Mouse (Mus musculus) embryonic stem cell, embryonic (primary cell): ENCODE results near the gene Nrxn2.

Experiments
- CTCF ChIA-PET, 4 experiments: fragments of 300-600 bp in 2 of 4; fragments of 350-600 bp in 2 of 4; sonication (Branson Sonifier 250); formaldehyde crosslinking; loops; one replicate each; lab custom pipeline; 2022; ENCODE audit warnings: inconsistent platforms in 2 of 4; lab: Charles Lee
- POLR2A ChIA-PET, 4 experiments: fragments of 300-600 bp in 2 of 4; fragments of 350-600 bp in 2 of 4; sonication (Branson Sonifier 250); formaldehyde crosslinking; loops; one replicate each; lab custom pipeline; 2022; ENCODE audit warnings: antibody characterized with exemption in 4 of 4, inconsistent platforms in 1 of 4; lab: Charles Lee

Nrxn2 gene

GRCm38 (mm10) chr19:6549566-6549965, 131.0 kb downstream of the Nrxn2 start:
- ChIA-PET POLR2A (interaction anchor here in 2 of 4 experiments (1.1 to 3.2 kb wide), 11 partner anchors 12 to 186 kb away, joined by 3 to 13 read pairs (median 4); partner anchors contain the start of gene Sf1 (in 1 of the 2)), CTCF (interaction anchor here (0.6 to 2.7 kb wide), 11 partner anchors 27 to 61 kb away, joined by 3 to 7 read pairs (median 3); no protein-coding TSS in a partner anchor)

GRCm38 (mm10) chr19:6551215-6551614, 132.7 kb downstream of the Nrxn2 start:
- CTCF ChIA-PET: interaction anchor here in 3 of 4 experiments (0.5 to 2.7 kb wide), 23 partner anchors 11 to 1998 kb away, joined by 3 to 28 read pairs (median 5); partner anchors contain the start of genes Ehd1 (in 1 of the 3) and Sf1 (in 1 of the 3)
- POLR2A ChIA-PET: interaction anchor here in 2 of 4 experiments (0.6 to 1.2 kb wide), 3 partner anchors 12 to 58 kb away, joined by 3 to 5 read pairs (median 3); no protein-coding TSS in a partner anchor

DNA sequence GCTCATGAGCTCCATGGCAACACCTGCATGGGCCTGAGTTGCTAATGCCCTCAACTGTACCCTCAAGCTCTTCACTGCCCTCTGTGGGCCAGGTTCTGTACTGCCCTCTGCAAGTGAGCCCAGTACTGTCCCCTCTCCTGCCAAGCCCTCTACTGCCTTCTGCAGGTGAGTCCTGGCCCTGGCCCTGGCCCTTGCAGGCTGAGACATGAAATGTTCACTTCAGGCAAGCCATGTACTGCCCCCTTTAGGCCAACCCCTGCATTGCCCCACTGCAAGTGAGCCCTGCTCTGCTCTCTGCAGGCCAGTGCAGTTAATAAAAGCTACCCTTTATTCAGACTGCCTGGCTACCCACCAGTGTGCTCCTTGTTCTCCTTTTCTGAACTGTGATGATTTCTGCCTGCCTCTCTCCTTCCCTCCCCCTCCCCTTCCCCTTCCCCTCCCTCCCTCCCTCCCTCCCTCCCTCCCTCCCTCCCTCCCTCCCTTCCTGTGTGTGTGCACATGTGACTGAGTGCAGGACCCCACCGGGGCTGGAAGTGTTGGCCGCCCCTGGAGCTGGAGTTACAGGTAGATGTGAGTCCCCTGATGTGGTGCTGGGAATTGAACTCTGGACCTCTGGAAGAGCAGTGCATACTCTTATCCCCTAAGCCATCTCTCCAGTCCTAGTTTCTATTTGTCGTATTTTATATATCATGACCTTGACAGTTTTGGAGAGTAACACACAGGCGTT, 133.9 kb downstream of the Nrxn2 start:
- ChIA-PET POLR2A (interaction anchor here in 2 of 4 experiments (0.5 to 1.3 kb wide), 9 partner anchors 10 to 61 kb away, joined by 3 to 5 read pairs (median 4); no protein-coding TSS in a partner anchor), CTCF (interaction anchor here (0.5 to 2.7 kb wide), 58 partner anchors 10 to 660 kb away, joined by 3 to 28 read pairs (median 4); partner anchors contain the start of genes Nudt22 (in 1 of the 4) and Trpt1 (in 1 of the 4))

GRCm38 (mm10) chr19:6553174-6553573, 134.6 kb downstream of the Nrxn2 start:
- CTCF ChIA-PET: interaction anchor here in 3 of 4 experiments (0.7 to 2.7 kb wide), 5 partner anchors 10 to 443 kb away, joined by 3 to 28 read pairs (median 10); partner anchors contain the start of genes Nudt22 (in 1 of the 3), Slc22a12 (in 1 of the 3) and Trpt1 (in 1 of the 3)

DNA sequence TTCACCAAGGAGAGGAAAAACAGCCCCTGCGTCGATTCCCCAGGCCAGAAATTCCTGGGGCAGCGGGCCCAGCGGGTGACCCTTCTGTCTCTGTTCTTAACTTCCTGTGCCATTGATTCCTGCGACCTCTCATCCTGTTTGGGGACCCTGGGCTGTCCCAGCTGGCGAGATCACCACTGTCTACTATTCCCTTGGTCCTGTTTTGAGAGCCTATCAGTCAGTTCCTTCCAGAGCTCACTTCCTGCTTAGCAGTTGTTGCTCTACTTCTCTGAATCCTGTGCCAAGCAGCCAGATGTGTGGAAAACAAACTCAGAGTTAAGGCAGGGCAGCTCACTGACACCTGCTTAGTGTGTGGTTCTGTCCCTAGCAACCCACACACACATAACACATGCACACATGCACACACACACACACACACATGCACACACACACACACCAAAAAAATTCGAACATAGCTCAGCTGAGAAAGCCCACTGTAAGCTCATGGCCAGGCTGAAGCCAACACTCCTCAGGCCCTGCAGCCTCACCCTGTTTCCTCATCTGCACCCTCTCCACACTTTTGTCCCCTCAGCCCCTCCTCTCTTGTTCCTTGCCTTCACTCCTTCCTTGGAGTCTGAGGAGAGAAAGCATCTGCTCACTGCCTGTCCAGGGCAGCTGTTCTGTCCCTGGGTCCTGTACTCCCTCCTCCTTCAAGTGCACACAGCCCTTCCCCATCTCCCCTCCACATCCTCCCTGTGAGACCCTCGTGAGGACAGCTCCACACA, 135.5 kb downstream of the Nrxn2 start:
- ChIA-PET CTCF (interaction anchor here in 2 of 4 experiments (0.7 to 1.3 kb wide), 5 partner anchors 11 to 66 kb away, joined by 3 read pairs; partner anchors contain the start of gene Slc22a12 (in 1 of the 2)), POLR2A (interaction anchor here in 2 of 4 experiments (1.0 to 1.2 kb wide), 3 partner anchors 91 to 301 kb away, joined by 3 read pairs; no protein-coding TSS in a partner anchor)

More at GRCm38 (mm10) chr19:6553174-6553573, 134.6 kb downstream of the Nrxn2 start:
- POLR2A ChIA-PET: interaction anchor here in 1 of 4 experiments (1.1 kb wide), 1 partner anchor 92 kb away, joined by 3 read pairs; no protein-coding TSS in a partner anchor

- ChIA-PET CTCF (interaction anchor here in 1 of 4 experiments (0.6 to 0.8 kb wide), 2 partner anchors 70 to 519 kb away, joined by 3 to 8 read pairs; no protein-coding TSS in a partner anchor), POLR2A (interaction anchor here in 1 of 4 experiments (0.5 kb wide), 1 partner anchor 12 kb away, joined by 3 read pairs; no protein-coding TSS in a partner anchor)
Measured at GRCm38 (mm10) chr19:6559576-6559975, 141.0 kb downstream of the Nrxn2 start.

DNA sequence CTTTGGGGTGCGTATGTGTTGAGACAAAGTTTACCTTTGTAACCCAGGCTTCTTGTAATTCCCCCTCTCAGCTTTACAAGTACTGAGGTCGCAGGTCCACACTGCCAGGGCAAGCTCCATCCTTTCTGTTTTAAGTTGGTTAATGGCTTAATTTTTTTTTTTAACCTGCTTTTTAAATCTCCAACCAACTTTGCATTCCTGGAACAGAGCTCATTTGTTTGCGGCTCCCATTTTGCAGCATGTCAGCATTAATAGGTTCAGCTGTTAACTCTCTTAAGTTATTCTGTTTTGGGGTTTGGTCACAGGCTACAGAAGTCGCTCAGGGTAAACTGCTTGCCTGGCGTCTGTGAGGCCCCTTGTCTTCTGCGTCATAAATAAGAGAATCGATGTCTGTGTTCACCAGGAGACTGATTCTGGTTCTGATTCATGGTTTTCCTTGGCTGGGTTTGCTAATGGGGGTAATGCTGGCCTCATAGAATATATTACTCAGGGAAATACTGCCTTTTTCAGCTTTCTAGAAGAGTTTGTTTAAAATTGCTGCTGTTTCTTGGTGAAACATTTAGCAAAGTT, 141.8 kb downstream of the Nrxn2 start:
- POLR2A ChIA-PET: interaction anchor here in 1 of 4 experiments (0.6 to 1.8 kb wide), 2 partner anchors 9 to 807 kb away, joined by 4 to 6 read pairs; no protein-coding TSS in a partner anchor
- CTCF ChIA-PET: interaction anchor here in 1 of 4 experiments (0.8 to 0.9 kb wide), 2 partner anchors 68 to 70 kb away, joined by 3 read pairs; no protein-coding TSS in a partner anchor

- POLR2A ChIA-PET: interaction anchor here in 3 of 4 experiments (0.6 to 1.1 kb wide), 7 partner anchors 10 to 80 kb away, joined by 3 to 6 read pairs (median 3); no protein-coding TSS in a partner anchor
- CTCF ChIA-PET: interaction anchor here in 3 of 4 experiments (0.6 to 2.2 kb wide), 5 partner anchors 12 to 670 kb away, joined by 3 to 16 read pairs (median 3); no protein-coding TSS in a partner anchor
Measured at GRCm38 (mm10) chr19:6565136-6565535, 146.6 kb downstream of the Nrxn2 start.

GRCm38 (mm10) chr19:6566450-6566849, 147.9 kb downstream of the Nrxn2 start:
- ChIA-PET CTCF (interaction anchor here in 2 of 4 experiments (0.6 to 1.2 kb wide), 3 partner anchors 15 to 74 kb away, joined by 3 to 4 read pairs (median 3); no protein-coding TSS in a partner anchor), POLR2A (interaction anchor here in 1 of 4 experiments (0.5 to 0.8 kb wide), 2 partner anchors 32 to 61 kb away, joined by 3 to 5 read pairs; no protein-coding TSS in a partner anchor)

DNA sequence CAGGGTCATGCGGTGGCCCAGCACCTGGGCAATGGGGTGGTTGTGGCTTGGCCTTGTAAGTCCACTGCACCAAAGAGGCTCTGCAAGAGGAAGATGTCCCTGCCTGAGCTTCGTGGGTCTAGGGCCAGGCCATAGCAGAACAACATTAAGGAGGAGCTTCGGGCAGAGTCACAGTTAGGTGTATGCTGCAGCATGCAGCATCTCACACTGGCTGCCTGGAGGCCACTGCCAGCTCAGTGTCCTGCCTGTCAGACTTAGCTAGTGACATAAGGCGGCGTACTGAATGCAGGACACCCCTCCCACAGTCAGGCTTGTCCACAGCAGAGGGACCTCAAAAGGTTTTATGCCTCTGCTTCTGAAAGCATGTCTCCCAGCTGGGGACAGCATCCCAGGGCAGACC, 150.5 kb downstream of the Nrxn2 start:
- POLR2A ChIA-PET: interaction anchor here in 3 of 4 experiments (0.6 to 2.0 kb wide), 19 partner anchors 8 to 301 kb away, joined by 3 to 8 read pairs (median 3); no protein-coding TSS in a partner anchor

DNA sequence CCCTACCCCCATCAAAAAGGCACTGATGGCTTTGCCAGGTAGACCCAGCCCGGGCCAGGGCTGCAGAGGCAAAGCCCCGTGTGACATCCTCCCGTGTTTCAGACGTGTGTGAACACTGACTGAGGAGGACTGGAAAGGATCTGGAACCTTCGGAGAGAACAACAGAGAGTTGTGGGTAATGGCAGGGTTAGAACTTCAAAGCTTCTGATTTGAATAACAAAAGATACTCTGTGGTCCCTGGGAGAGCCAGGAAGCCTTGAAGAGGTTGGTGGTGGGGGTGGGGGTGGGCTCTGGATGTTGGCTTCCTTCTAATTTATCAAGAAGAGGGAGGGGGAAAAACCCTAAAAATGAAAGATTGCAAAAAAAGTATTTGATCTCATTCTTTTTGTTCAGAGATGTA, 151.0 kb downstream of the Nrxn2 start:
- ChIA-PET CTCF (interaction anchor here (0.6 to 1.8 kb wide), 17 partner anchors 12 to 451 kb away, joined by 3 to 8 read pairs (median 3); partner anchors contain the start of gene Men1 (in 1 of the 4)), POLR2A (interaction anchor here in 3 of 4 experiments (0.6 to 2.0 kb wide), 20 partner anchors 9 to 206 kb away, joined by 3 to 8 read pairs (median 3); partner anchors contain the start of gene Sf1 (in 1 of the 3))

More for the DNA sequence above, 150.5 kb downstream of the Nrxn2 start:
- CTCF ChIA-PET: interaction anchor here (0.6 to 1.8 kb wide), 19 partner anchors 8 to 451 kb away, joined by 3 to 8 read pairs (median 3); partner anchors contain the start of gene Men1 (in 1 of the 4)

GRCm38 (mm10) chr19:6571476-6571875, 152.9 kb downstream of the Nrxn2 start:
- CTCF ChIA-PET: interaction anchor here in 1 of 4 experiments (1.2 kb wide), 1 partner anchor 32 kb away, joined by 3 read pairs; no protein-coding TSS in a partner anchor
- POLR2A ChIA-PET: interaction anchor here in 2 of 4 experiments (0.6 to 1.3 kb wide), 2 partner anchors 12 to 60 kb away, joined by 3 read pairs; no protein-coding TSS in a partner anchor

GRCm38 (mm10) chr19:6572001-6572400, 153.5 kb downstream of the Nrxn2 start:
- CTCF ChIA-PET: interaction anchor here in 1 of 4 experiments (1.2 kb wide), 1 partner anchor 32 kb away, joined by 3 read pairs; no protein-coding TSS in a partner anchor
- POLR2A ChIA-PET: interaction anchor here in 1 of 4 experiments (0.6 kb wide), 1 partner anchor 12 kb away, joined by 3 read pairs; no protein-coding TSS in a partner anchor
